Mouse (Mus musculus): ENCODE measurements around the gene Sypl2.

- TF ChIP-seq CTCF (IDR thresholded peaks at IDR 0.05; ENCODE audit: extremely low read depth, insufficient read depth, low read length) = no peak
- no peak for TF ChIP-seq POLR2A (IDR thresholded peaks at IDR 0.05; ENCODE audit: extremely low read depth, insufficient read depth, low read length)
These were observed 20.8 kb downstream of the Sypl2 start for GRCm38 (mm10) chr3:108205601-108206000.
